Mouse (Mus musculus) frontal cortex, postnatal 25 days (tissue): Measurements from ENCODE around the gene Lbp.

Source experiments
- DNase-seq, 2 experiments: peaks; one replicate each; pipeline ENCODE4 v3.0.0; 2022; ENCODE audit warnings: low spot score in 2 of 2

Gene Lbp

DNA sequence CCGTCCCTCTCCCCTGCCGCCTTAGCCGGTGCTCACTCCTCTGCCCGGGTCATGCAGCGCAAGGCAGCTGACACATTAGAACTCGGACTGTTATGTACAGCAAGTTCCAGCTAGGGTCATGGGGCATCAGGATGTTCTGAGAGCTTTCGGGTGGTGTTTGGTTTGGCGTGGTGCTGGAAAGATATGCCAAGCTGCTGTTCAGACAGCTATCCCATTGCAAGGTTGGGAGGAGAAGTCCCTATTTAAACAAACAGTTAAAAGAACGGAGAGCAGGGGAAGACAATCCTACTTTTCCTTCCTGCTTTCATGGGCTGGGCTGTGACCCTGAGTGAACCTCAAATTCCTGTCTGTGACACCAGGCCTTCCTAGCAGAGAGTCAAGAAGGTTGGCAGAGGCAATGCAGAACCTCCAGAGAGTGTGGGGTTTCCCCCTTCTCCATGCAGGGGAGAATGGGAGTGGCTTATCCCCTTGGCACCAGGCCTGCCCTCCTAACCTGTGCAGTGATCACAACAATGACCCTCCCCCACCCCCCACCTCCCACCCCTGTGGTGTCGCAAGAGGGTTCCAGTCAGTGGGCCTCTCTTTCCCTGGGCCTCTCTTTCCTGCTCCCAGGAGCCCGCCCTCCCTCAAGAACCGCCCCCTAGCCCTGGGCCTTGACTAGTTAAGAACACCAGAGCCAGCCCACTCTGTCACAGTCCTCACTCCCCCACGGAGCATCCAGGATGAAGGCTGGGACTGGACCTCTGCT is at the start of gene Lbp:
TSS of gene Lbp (plus strand) at position 546 of the 748 bp plus-strand sequence.
- DNase-seq: no peak

DNA sequence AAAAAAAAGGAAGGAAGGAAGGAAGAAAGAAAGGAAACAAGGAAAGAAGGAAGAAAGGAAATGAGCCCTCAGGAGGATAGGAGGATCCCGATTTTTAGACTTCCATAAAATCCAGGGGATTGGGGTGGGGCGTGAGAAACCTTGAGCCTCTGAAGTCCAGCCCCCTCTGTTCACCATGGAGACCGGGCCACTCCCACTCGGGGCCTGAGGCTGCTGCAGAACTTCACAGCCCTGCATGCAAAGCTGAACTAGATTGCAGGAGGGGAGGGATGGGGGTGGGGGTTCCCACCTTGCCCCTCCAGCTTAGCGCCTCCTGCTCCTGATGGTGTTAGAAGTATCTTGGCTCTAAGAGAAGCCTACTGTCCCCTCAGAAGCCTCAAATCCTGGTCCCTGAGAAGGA is 49.4 kb upstream of the Lbp start:
- DNase-seq: no peak

DNA sequence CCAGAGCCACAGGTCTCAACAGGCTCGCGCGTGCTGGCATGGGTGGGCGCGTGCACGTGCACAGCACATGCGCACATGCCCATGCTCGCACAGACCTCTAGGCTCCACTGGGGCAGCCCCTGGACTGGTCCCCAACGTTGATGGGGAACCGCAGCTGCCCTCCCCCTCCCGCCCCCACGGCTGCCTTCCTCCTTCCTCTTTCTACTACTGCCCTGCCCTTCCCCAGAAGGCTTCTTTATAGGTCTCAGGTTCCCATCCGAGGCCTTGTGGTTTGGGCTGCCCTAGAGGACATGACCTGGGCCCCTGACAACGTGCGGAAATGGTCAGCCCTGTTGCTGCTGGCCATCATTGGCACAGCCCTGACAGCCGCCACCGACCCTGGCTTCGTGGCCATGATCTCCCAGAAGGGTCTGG is 48.3 kb upstream of the Lbp start, which contains the start of gene Bpi:
TSS of gene Bpi (plus strand) at position 90 of the 414 bp plus-strand sequence.
- no peak for DNase-seq

DNA sequence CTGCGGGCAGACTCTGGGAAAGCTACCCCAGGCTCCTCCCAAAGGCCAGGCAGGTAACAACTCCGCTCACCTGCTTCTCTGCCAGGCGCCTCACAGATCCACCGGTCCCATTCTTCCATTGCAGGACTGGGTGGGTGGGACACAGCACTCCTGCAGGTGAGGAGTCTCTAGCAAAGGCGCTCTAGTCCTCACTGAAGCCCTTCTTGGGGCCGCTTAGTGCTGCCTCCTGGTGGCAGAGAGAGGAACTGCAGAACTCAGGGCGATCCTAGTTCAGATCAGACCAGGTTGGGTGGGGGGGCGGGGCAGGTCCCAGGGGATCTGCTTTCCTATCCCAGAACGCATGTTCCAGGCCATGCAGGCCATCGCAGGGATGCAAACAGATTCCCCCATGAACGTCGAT is 47.5 kb upstream of the Lbp start:
- DNase-seq: peak; percentile 31 to 45

DNA sequence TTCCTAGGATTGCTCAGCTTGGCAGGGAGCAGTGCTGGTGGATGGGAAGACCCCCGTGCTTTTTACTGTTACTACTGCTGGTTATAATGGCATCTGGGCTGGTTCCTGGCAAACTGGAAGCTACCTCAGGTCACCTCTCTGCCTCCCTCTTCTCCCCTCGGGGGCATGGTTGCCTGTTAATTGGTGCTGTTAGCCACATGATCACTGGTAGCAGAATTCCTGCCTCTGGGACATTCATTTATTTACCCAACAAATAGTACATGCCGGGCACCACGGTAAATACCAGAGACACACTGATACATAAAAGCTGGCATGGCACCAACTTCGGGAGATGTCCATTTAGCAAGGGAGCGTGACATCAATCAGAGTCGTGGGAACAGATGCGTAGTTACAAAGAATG is 46.8 kb upstream of the Lbp start:
- no peak for DNase-seq

DNA sequence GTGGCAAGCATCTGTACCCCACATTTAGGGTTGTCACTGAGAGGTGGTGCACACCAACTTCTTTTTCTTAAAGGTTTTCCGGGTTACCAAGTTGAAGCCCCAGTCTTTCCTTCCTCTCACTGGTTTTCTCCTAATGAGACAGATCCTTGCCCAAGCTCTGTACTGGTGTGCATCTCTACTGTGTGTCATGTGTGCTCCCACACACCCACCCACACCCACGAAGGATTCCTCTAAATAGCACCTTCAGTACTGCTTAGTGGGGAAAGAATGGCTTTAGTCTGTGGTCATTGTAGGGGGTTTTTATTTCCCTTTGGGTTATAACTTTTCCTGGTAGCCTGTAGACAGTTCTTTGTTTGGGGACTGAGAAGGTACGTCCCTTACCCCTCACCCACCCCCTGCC is 41.4 kb upstream of the Lbp start:
- no peak for DNase-seq

DNA sequence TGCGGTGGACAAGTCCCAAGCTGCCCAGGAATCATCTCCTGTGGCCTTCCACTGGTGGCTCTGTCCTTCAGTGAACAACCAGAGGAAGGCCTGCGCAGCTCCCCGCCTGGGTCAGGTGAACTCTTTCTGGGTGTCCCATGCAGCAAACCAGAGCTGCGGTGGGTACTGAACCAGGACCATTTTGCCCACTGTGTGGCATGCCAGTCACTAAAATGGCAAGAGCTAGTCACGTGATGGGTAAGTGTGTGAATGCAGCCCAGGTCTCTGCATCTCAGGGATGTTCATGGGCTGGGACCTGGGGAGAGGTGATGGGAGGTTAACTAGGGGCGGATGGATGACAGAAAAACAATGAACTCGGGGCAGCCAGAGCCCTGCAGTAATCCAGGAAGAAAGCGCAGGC is 36.3 kb upstream of the Lbp start:
- no peak for DNase-seq

DNA sequence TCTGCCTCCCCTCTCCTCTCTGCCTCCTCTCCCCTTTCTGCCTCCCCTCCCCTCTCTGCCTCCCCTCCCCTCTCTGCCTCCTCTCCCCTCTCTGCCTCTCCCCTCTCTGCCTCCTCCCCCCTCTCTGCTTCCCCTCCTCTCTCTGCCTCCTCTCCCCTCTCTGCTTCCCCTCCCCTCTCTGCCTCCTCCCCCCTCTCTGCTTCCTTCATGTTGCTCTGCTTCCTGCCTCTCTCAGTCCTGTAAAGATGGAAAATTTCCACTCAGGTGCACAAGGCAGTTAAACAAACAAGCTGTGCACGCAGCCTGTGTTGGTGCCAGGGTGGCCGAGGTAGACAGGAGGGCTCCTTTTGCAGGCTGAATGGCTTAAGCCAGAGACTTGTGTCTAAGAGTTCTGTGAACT is 32.6 kb upstream of the Lbp start:
- DNase-seq: no peak

DNA sequence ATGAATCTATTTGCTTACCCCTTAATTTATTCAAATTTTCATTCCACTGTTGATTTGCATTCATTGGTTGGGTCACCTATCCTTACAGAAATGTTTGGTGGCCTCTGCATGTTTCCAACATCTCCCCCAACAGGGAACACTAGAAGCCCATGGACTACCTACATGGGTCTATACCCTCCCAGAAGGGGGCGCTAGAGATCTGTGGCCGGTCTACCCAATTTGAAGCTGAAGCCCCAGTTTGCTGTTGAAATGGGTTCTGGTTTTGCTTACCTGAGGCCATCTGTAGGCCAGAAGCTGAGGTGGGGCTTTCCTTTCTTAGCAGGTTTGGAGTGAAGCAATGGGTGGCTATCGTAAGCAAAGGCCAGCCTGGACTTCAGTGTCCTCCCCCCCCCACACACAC is 30.9 kb upstream of the Lbp start:
- no peak for DNase-seq

DNA sequence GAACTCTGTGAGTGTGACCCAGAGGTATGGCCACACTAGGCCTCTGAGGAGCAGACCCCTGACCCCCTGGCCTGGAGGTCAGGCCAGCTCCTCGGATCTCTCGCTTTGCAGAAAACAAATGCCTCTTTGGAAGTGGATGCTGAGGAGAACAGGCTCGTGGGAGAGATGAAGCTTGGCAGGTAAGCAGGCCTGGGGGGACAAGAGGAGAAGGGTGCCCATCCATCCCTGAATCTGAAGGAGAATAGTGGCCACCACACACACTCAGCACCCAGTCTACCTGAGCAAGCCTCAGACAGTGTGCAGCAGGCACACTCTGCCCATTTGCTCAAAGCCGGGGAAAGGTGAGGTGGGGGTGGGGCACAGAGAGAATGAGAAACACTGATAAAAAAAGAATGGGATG is 30.5 kb upstream of the Lbp start:
- no peak for DNase-seq

DNA sequence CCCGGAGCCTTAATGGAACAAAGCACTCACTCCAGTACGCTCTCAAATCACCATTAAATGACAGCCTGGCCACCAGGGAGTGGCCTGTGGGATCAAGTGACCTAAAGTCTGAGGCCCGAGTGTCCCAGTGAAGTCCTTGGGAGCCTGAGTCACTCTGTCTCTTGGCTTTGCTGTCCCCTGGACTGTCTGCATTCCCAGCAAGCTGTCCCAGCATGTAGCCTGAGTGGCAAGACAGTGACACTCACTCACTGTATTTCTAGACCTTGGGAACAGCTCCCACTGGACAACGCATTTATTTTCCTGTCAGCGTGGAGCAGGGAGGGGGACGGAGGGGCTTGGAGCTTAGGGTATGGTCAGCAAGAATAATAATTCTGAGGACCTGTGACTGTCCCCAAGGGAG is 29.8 kb upstream of the Lbp start:
- no peak for DNase-seq

DNA sequence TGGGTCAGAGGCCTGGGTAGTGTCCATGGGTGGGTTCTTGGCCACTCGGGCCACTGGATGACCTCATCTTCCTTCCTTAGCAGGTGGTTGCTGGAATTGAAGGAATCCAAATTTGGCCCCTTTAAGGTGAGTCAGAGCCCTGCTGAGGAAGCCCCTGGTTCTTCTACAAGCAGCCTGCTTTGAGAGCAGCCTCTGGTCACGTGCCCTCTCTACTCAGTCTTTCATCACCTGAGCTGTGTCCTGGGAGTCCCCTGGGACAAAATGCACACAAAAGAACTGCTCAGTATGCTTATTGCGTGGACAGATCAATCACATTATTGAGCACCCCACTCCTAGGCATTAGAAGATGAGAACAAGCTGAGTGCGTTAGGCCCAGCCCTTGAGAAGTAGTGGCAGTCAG is 29.4 kb upstream of the Lbp start:
- no peak for DNase-seq

DNA sequence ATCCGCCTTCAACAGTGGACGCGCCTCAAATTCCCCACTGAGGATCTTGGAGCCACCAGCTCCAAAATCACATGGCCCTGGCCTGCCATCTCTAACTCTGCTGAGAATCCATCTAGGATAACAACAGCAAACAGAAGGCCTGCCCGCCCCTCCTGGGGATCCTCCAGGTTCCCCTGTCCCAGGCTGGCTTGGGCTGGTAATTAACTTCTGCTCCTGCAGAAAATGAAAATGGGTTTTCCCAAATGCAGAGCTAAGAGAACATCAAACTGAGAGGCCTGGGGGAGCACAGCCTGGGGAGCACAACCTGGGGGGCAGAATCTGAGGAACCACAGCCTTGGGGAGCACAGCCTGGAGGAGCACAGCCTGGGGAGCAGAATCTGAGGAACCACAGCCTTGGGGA is 26.6 kb upstream of the Lbp start:
- no peak for DNase-seq

DNA sequence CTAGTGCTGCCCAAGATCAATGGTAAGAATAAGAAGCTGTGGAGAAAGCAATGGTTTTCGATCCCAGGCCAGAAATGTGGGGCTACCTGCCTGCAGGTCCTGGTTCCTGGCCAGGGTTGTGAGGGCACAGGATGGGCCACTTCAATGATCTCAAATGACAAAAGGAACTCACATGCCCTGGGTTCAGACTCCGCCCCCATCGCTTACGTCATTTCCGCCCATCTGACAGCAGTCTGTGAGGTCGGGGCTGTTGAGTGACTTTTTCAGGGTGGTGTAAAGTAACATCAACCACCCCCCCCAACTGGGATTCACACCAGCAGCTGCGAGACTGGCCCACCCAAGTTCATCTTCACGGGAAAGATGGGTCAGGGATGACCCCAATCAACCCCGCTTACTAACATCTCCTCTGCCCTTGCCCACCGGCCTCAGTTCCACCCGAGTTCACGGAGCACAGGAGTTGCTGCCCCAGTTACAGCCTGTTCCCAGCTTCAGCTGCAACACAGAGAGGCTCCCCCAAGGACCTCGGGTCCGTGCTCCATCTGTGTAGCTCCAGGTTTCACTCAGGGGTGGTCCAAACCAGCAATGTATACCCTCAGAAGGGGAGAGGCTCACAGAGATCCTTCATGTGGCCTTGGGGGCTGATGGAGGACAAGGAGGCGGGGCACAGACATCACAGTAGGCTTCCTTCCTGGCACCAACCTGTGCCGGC is 24.6 kb upstream of the Lbp start:
- DNase-seq: no peak

DNA sequence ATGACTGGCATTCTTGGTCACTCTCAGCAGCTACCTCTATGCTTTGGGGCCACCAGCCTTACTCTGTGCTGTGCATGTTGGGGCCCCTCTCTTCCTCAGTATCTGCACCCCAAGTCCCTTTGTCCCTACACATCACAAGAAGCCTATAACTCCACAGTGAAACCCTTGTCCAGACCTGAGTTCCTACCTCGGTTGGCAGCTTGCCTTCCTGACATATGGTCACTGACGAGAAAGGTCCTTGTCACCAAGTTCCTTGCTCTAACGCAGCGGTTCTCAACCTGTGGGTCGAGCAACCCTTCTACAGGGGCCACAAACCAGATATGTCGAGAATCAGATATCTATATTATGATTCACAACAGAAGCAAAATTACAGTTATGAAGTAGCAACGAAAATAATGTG is 23.2 kb upstream of the Lbp start:
- no peak for DNase-seq

DNA sequence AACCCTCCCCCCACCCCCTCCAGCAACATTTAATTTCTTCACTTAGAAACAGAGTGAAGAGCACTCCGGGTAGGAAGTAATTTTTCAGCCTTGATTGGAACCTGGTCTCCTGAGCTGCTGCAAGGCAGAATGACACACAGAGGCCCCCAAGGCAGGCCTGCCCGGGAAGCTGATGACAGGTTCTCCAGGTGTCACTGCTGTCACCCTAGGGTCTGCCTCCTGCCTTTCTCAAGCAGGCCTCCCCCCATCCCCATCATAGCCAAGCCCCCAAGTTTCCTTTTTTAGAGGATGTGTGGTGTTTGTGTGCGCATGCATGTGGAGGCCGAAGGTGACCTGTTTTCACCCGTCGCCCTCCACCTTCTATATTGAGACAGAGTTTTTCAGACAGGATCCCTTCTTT is 22.5 kb upstream of the Lbp start:
- no peak for DNase-seq

DNA sequence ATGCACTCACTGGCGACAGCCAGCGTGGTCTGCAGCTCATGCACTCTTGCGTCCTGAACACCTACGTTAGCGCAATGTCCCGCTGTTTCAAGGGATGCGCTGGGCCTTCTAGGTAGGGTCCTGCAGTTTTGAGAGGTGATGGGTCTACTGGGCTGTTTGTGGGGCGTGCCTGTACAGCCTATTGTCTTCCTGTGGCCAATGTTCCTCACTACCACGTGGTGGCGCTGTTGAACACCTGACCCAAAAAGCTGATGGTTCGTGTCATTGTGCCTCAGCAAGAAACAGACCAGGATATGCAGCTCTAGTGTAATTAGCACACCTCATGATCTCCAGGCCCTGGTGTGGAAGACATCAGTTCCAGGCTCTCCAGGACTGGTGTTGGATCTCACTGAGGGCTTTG is 21.7 kb upstream of the Lbp start:
- peak in 1 of 2 experiments; percentile 42 for DNase-seq

DNA sequence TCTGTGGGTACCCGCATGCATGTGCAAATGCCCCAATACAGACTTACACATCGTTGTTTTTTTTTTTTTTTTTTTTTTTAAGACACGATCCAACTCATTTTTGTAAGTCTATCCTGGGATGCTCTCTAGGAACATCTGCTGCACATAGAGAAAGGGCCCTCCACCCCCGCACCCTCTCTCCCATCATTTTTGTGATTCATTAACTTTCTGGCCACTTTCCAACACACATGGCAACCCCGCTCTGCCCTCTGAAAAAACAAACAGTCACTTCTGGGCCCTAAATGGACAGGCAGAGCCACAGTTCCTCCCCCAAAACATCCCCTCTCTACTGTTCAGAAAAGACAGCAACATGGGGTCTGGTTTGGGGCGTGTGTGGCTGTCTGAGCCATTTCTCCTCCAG is 20.6 kb upstream of the Lbp start:
- no peak for DNase-seq

DNA sequence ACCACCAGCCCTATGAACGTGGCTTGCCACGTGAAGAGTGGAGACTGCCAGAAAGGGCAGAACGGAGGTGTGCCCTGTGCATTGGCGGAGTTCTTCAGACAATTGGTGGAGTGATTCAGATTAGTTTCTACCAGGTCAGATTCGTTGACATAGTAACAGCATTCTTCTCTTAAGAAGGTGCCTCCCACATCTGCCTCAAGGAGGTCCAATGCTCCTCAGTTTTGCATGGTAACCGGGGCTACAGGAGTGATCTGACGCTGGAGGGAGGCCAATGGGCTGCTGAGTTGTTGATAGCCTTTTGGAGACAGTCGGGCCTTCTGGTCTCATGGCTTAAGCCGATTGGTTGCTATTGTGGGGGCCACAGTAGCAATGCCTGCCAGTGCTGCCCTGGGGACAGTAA is 10.6 kb upstream of the Lbp start:
- DNase-seq: no peak

DNA sequence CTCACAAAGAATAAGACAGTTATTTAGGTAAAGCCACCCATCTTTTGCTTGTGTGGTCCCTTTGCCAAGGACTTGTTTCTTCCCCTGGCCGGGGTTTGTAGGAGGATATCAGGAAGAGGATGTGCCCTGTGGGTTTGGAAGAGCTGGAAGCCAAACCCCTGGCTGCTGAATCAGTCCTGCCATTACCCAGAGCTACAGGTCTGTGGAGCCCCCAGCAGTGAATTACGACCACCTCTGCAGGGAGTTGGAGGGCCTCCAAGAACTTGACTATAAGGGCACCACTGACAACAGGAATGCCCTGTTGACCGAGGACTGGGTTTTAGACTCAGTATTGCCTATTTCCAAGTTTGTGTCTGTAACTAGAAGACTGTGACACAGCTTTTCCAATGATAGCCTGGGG is 7.1 kb upstream of the Lbp start:
- no peak for DNase-seq

DNA sequence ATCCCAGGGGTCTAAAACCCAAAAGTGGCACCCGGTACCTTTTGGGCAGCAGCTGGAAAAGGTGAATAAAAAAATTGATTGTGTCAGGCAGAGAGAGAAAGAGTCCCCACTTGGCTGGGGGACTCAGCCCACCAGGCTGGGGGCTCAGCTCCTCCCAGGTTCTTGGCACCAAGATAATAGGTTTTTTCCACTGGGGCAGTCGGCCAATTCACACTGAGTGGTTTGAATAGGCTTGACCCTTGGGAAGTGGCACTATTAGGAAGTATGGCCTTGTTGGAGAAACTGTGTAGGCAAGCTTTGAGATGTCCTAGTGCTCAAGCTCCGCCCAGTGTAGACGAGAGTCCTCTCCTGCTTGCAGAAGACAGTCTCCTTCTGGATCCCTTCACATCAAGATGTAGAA is 6.6 kb upstream of the Lbp start:
- DNase-seq: no peak

DNA sequence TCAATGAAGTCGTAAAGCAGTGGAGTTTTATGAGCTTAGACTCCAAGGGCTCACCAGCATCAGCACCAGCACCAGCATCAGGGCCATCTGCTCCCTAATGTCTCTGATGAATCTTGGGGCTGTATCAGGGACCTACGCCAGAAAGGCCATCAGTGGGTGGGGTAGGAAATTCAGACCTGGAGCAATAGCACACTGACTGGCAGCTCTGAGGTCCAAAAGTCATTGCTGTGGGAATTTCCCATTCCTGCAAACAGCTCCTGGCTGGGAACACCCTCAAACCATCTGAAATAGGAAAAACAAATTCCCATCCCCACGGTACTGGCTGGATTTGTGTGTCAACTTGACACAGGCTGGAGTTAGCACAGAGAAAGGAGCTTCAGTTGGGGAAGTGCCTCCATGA is 3.5 kb upstream of the Lbp start:
- DNase-seq: no peak

DNA sequence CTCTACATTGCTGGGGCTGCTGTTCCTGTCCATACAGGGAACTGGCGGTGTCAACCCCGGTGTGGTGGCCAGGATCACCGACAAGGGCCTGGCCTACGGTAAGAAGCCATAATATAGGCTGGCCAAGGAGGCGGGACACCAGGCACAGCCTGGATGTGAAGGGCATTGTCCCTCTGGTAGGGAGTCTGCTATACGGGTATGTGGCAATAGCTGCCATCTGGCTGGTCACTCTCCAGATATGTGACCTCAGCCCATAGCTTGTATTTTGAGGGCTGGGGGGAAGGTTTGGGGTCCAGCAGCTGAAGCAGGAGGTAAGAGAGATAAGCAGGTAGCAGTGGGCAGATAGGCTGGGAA is 380 bp downstream of the Lbp start:
- no peak for DNase-seq

DNA sequence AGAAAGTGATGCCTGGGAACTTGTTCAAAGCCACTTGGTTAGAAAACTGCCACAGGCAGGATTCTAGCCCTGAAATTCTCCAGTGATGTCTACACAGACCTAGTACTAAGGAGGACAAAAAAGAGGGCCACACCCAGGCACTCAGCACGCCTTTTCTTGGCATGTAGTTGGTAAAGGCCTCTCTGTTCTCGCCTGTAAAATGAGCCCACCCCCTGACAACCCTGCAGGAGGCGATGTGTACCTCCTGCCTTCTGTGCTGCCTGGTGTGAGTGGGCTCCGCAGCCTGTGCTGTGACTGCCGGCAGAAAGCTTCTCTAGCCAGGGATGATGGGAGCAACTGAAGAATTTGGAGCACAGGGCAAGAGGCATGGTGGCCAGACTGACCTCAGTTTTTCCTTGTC is 2.0 kb downstream of the Lbp start:
- no peak for DNase-seq
